In genomic region chr6:98198706-98199105, GRCm38 (mm10) we compare ENCODE assay signal across 19 mouse cellular contexts.
DNase-seq lines count a peak whose midpoint lies in the region; ATAC-seq and TF ChIP-seq lines count a peak whose summit lies in the region.
"Had no signal": no experiment of that assay in that cellular context is flagged by ENCODE, and none has a peak within 500 bp of the region (broad histone marks: within the 10 kb centered on the region; RNA-seq: fewer than 3 reads in every experiment).

No protein-coding gene starts in this region.

- no peak for ATAC-seq in liver, embryonic 11.5 days (replicated peaks; ENCODE audit: low FRiP score)
- ATAC-seq in Patski = no peak
- ATAC-seq: CD4-positive, CD25-positive, alpha-beta regulatory T cell, adult 4 months; forebrain, embryonic 13.5 days; hindbrain, postnatal 0 days; intestine, embryonic 16.5 days; midbrain, embryonic 13.5 days had no signal

- no peak overlapping the region for H3K27ac ChIP-seq in liver, adult 2 months (replicated peaks; ENCODE audit: insufficient read depth, low read depth, low read length)
- no peak overlapping the region for H3K27ac ChIP-seq in liver, embryonic 11.5 days (ENCODE audit: low read depth, low read length)
- H3K27ac ChIP-seq: forebrain, embryonic 13.5 days; gastrocnemius, adult 2 months; hindbrain, postnatal 0 days; midbrain, embryonic 13.5 days had no signal

- in situ Hi-C loops in Patski (cut with MboI; ENCODE audit: low pct_unique_long_range_greater_than_20kb) = no loop called here

- H3K36me3 ChIP-seq in liver, adult 2 months (ENCODE audit: control insufficient read depth, insufficient read depth, low read length) = no peaks in the 10 kb centered on the region
- H3K36me3 ChIP-seq in liver, embryonic 11.5 days (ENCODE audit: control insufficient read depth, insufficient read depth, low read length) = no peaks in the 10 kb centered on the region
- H3K36me3 ChIP-seq: midbrain, embryonic 13.5 days had no signal

- POLR2A ChIA-PET in Patski (lab: Charles Lee) = no interaction called here

- no peaks in the 10 kb centered on the region for H3K4me1 ChIP-seq in liver, adult 2 months (ENCODE audit: control insufficient read depth, insufficient read depth, low read length)
- no peaks in the 10 kb centered on the region for H3K4me1 ChIP-seq in liver, embryonic 11.5 days (replicated peaks; ENCODE audit: control insufficient read depth, insufficient read depth, low read length)
- H3K4me1 ChIP-seq: forebrain, embryonic 13.5 days; megakaryocyte, embryonic 14.5 days; midbrain, embryonic 13.5 days had no signal

- CTCF ChIA-PET in Patski (lab: Charles Lee) = interaction anchor here (1.3 to 2.6 kb wide), 2 partner anchors 10 to 14 kb away, joined by 3 to 7 read pairs; no protein-coding TSS in a partner anchor

- no peak for TF ChIP-seq POLR2A in liver, adult 2 months (IDR thresholded peaks at IDR 0.05; ENCODE audit: extremely low read depth, insufficient read depth, low read length)

- H3K4me2 ChIP-seq in liver, embryonic 11.5 days = no peak overlapping the region
- H3K4me2 ChIP-seq: forebrain, embryonic 13.5 days; midbrain, embryonic 13.5 days had no signal

- no peaks in the 10 kb centered on the region for H3K9me3 ChIP-seq in liver, embryonic 11.5 days (ENCODE audit: control insufficient read depth, low read length)
- H3K9me3 ChIP-seq: forebrain, embryonic 13.5 days; midbrain, embryonic 13.5 days had no signal

- DNase-seq in cerebellum, postnatal 10 days = peak; percentile 5 to 26
- no peak for DNase-seq in cerebellum, adult 11 months
- peak; percentile 13 for DNase-seq in liver, adult 2 months (ENCODE audit: extremely low read depth, low read depth, low spot score)
- no peak for DNase-seq in liver, embryonic 11.5 days (ENCODE audit: low spot score)
- no peak for DNase-seq in Patski (ENCODE audit: low read depth, low spot score)
- DNase-seq in adrenal gland, postnatal 25 days = peak; percentile 30
- DNase-seq in thymus, adult 18-20 months = no peak
- no peak for DNase-seq in left cerebral cortex, adult 9 months (ENCODE audit: low spot score in 2 of 2)
- DNase-seq: cerebellum, adult 8-10 months; gastrocnemius, adult 2 months; layer of hippocampus, adult 9-11 months; lung, postnatal 14 days; thymus, adult 2 months had no signal

- H3K4me3 ChIP-seq in liver, adult 2 months (ENCODE audit: insufficient read depth, low read depth, low read length) = no peak overlapping the region
- H3K4me3 ChIP-seq in liver, embryonic 11.5 days (ENCODE audit: low read depth, low read length) = no peak overlapping the region
- H3K4me3 ChIP-seq: forebrain, embryonic 13.5 days; gastrocnemius, adult 2 months; megakaryocyte, embryonic 14.5 days; midbrain, embryonic 13.5 days had no signal

- H3K27me3 ChIP-seq in liver, adult 2 months (ENCODE audit: control insufficient read depth, insufficient read depth, low read length) = no peaks in the 10 kb centered on the region
- no peaks in the 10 kb centered on the region for H3K27me3 ChIP-seq in liver, embryonic 11.5 days (replicated peaks; ENCODE audit: control insufficient read depth, insufficient read depth, low read length)
- H3K27me3 ChIP-seq in Patski = peaks cover 31% of the 10 kb centered on the region
- H3K27me3 ChIP-seq: forebrain, embryonic 13.5 days; megakaryocyte, embryonic 14.5 days; midbrain, embryonic 13.5 days had no signal

- H3K9ac ChIP-seq in liver, adult 2 months (ENCODE audit: low read depth, low read length) = no peak overlapping the region
- H3K9ac ChIP-seq in liver, embryonic 11.5 days (ENCODE audit: low read depth, low read length) = no peak overlapping the region
- H3K9ac ChIP-seq: forebrain, embryonic 13.5 days; midbrain, embryonic 13.5 days had no signal

- TF ChIP-seq CTCF in liver, adult 2 months (IDR thresholded peaks at IDR 0.05; ENCODE audit: low read depth, low read length) = no peak
- TF ChIP-seq CTCF in Patski (IDR thresholded peaks at IDR 0.05) = peak; percentile 3

- 57% methylated on average over 2 of the region's 2 CpGs for WGBS in liver, adult 2 months
- WGBS in liver, embryonic 11.5 days = 90% methylated on average over 2 of the region's 2 CpGs

- H3K79me2 ChIP-seq in liver, adult 2 months (ENCODE audit: control insufficient read depth, insufficient read depth, low read length) = no peaks in the 10 kb centered on the region

Comparison
In these comparisons a context has a peak if more than half of its experiments do, and no peak if none do; other contexts are left out.
1. DNase-seq: peak in cerebellum, postnatal 10 days (2 of 2), liver, adult 2 months (single experiment) and adrenal gland, postnatal 25 days (single experiment); none in cerebellum, adult 11 months (single experiment), liver, embryonic 11.5 days (single experiment), Patski (single experiment), thymus, adult 18-20 months (0 of 2) and left cerebral cortex, adult 9 months (0 of 2).